Mouse (Mus musculus) C2C12 (cell line): ENCODE data around the gene Nlgn1.

Experiments
- CEBPB ChIP-seq: IDR thresholded peaks from one replicate; pipeline ENCODE4 v1.6.1; 2011; ENCODE audit warnings: low read depth, mild to moderate bottlenecking, control low read depth, moderate library complexity
- CTCF ChIP-seq: IDR thresholded peaks from one replicate; pipeline ENCODE4 v1.5.1; 2011; ENCODE audit not compliant: control insufficient read depth, insufficient read depth, insufficient read length
- MAX ChIP-seq: IDR thresholded peaks from one replicate; pipeline ENCODE4 v1.6.1; 2011; ENCODE audit warnings: mild to moderate bottlenecking, control low read depth
- USF1 ChIP-seq: IDR thresholded peaks from one replicate; pipeline ENCODE4 v1.6.1; 2011; ENCODE audit warnings: low read depth, mild to moderate bottlenecking, control low read depth, moderate library complexity

DNA sequence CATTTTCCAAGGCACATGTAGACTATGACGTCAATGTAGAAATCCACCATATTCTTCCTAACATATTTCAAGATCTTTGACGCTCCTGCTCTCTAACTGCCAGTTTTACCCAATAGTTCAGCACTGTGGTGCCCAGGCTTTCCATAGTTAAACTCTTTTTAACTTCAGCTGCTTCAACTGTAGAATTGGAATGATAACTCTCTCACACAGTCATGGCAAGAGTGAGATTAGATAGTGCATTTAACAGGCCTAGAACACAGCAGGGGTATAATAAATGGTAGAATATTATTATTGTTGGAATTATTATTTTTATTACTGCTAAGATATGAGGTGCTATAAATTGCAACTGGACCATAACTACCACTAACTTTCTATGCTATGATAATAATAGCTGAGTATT lies 574.4 kb downstream of the Nlgn1 start:
- TF ChIP-seq MAX: no peak
- no peak for TF ChIP-seq CTCF
- TF ChIP-seq CEBPB: no peak
- no peak for TF ChIP-seq USF1
